Mouse (Mus musculus) left cerebral cortex, adult 2 months (tissue): ENCODE data around the gene Catsperg1. TPM values are rescaled to one million over a fixed set of nuclear protein-coding genes. Genes with fewer than 3 reads are reported as not detected.

Source experiments
- DNase-seq, 2 experiments: peaks; one replicate each; pipeline ENCODE4 v3.0.0; 2021 to 2022; ENCODE audit warnings: low spot score in 2 of 2, mixed read lengths in 1 of 2; ENCODE audit errors: extremely low spot score in 1 of 2
- H3K27ac ChIP-seq: fragments of 200-600 bp; 2 replicates; pipeline ENCODE4 v1.8.1; 2022
- H3K4me3 ChIP-seq: fragments of 200-600 bp; 2 replicates; pipeline ENCODE4 v1.8.1; 2022
- CTCF ChIP-seq: fragments of 200-600 bp; IDR thresholded peaks from 2 replicates; pipeline ENCODE4 v1.8.1; 2022; ENCODE audit warnings: antibody characterized with exemption, mild to moderate bottlenecking, moderate library complexity
- intact Hi-C: fragments of 180-260 bp; cut with DNase I; formaldehyde crosslinking; loops from one replicate; pipeline ENCODE4 v1.15.1; 2025
- total RNA-seq, 2 experiments: library from RNA; stranded (reverse); gene quantifications; 2 replicates each; pipeline ENCODE4 v1.2.3; 2021

Catsperg1 gene
- total RNA-seq, 2 experiments from 2014 or later, result 1.3 TPM

DNA sequence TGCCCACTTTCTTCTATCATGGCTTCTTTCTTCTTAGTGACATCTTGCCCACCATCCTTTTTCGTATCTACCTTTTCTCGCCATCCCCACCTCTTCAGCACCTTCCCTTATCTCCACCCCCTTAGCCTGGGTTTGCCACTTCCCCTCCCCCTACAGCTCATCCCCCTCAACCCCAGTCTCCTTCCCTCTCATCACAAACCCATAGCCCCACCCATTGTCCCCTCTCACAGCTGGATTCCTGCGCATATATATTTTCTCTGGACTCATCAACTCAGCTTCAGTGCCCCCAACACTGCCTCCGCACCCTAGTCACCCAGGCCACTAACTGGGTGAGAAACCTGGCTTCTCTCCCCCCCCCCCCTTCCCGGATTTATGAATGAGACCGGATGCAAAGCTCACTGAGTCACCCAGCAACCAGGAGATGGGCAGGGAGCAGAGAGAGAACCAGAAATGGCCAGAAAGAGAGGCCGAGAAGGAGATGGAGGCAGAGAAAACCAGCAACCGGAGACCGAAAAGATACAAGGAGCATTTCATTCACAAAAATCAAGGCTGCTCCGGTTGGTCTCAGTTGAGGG, 45.6 kb downstream of the Catsperg1 start:
- peak overlapping the region; percentile 94 for H3K27ac ChIP-seq
- peak overlapping the region; percentile 83 for H3K4me3 ChIP-seq
- no peak for DNase-seq
- intact Hi-C loops, result no loop called here
- TF ChIP-seq CTCF, result no peak

DNA sequence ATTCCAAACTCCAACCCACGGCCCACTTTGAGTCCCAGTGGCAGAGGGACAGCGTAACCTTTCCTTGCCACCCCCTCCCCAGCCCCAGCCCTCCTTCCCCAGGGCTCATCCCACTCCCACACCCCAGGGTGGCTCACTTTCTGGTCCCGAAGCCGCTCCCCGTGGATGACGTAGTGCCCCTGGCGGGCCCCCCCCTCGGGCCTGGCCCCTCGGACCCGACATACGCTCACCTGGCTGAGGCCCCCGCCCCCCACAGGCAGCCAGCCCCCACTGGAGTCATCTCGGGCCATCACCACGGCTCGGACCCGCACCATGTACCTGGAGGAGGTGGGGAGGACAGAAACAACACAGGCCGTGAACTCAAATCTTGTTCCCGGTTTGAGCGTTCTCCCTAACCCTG, 46.2 kb downstream of the Catsperg1 start:
- no peak for TF ChIP-seq CTCF
- intact Hi-C loops, result no loop called here
- DNase-seq, result no peak
- Histone ChIP-seq H3K4me3 (peak overlapping the region; percentile 83), H3K27ac (no peak overlapping the region)

DNA sequence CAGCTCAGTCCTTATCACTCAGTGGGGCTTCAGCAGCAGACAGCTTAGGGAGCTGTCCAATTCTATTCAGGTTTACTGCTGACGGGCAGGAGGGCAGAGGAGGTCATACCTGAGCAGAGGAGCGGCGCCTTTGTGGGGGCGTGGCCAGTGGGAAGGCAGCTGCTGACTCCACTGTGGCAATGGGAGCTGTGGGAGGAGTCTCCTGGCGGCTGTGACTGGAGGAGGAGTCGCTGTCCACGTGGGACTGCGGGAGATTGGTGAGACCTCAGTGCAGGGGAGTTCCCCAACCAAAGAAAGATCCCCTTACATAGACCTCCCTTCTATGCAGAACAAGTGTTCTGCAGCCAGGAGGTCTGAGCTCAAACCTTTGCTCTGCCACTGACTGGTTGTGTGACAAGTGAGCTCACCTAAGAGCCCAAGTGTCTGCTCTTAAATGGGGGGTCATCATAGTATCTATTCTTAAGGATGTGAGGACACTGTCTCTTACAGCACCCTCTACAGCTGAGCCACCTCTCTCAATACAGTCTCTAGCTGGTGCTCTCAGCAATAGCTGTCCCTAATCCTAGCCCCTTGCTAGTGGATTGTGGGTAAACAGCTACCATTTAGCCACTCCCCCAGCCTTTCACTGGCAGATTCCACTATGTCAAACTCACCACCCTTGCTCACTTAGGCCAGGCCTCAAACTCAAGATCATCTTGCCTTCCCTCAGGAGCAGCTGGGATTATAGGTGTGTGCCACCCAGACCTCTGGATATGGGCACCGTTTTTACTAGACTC, 50.9 kb downstream of the Catsperg1 start:
- no peak for DNase-seq
- intact Hi-C loops, result no loop called here
- TF ChIP-seq CTCF, result no peak
- Histone ChIP-seq H3K27ac (no peak overlapping the region), H3K4me3 (no peak overlapping the region)

DNA sequence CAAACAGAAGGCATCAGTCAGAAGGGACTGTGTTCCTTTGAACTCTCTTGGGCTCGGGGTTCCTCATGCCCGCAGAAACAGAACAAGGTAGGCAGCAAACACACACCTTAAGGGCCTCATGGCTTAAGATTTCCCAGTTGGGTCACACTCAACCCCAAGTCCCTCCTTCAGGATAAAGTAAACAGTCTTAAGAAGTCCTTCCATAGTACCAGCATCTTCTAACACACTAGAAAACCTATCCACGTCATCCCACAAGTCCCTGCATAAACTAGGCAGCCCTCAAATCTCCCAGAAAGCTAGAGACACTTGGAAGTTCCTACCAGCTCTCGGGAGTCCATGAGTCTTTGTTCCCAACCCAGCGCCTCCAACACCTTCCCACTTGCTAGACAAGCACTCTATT, 51.5 kb downstream of the Catsperg1 start:
- TF ChIP-seq CTCF, result no peak
- DNase-seq, result no peak
- no peak overlapping the region for H3K4me3 ChIP-seq
- intact Hi-C loops, result no loop called here
- H3K27ac ChIP-seq, result no peak overlapping the region

DNA sequence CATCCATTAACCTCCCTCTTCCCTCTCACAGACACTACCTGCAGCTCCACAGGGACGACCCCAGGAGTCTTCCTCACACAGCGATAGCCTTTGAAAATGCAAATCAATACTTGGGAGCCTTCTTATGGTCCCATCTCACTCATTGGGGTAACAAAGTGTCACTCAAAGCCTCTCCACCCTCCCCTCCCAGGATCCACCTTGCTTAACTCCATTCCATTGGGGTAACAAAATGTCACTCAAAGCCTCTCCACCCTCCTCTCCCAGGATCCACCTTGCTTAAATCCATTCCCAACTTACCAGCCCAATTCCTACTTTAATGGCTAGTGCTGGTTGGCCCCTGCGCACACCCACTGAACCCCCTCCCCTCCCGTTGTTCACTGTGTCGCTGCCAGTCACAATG, 55.6 kb downstream of the Catsperg1 start:
- TF ChIP-seq CTCF, result no peak
- intact Hi-C loops, result no loop called here
- DNase-seq, result peak in 1 of 2 experiments; percentile 8
- H3K4me3 ChIP-seq, result no peak overlapping the region
- no peak overlapping the region for H3K27ac ChIP-seq

DNA sequence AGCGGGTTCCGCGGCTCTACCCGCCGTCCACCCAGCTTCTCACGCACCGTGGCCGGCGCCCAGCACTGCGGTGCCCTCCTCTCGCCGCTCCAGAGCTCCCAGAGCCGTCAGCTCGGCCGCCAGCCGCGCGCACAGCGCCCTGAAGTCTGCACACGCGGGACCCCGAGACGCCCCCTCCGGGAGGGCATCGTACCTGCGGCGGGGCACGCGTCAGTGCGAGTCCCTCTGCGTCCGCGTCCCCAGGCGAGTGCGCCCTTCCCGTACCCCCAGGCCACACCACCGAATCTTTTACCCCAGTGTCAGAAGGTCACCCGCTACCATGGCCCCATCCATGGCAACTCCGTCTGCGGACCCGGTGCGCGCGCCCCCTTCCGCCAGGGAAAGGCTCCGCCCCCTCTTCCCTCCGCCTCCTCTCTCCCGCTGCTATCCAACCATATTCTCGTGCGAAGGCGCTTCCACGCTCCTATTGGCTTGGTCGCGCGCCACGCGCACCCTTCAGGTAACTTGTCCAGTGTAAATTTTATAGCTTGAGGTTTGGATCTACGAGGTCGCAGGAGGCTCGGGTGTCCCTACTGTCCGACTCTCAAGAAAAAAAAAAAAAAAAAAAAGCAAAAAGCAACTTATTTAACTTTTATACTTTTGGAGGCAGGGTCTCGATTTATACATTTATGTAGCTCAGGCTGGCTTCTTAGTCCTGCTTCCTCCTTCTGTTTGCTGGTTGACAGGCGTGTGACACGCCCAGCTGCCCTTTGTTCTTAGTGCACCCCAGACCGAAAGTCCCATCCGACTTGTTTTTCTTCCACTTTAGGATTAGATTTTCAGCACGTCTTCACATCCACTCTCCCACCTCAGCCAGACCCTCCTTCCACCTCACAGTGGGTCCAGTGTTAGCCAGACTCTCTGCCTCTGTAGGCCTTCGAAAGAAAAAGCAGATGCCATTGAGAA, 57.7 kb downstream of the Catsperg1 start, which contains the start of gene Fam98c:
Gene Fam98c, minus strand, starts transcription at position 397 of the 945 bp plus-strand sequence.
- peak; percentile 85 to 86 for DNase-seq
- intact Hi-C loops, result no loop called here
- peak; percentile 43 for TF ChIP-seq CTCF
- Histone ChIP-seq H3K4me3 (peak within 1 kb of the TSS; percentile 76), H3K27ac (peak within 1 kb of the TSS; percentile 90)

DNA sequence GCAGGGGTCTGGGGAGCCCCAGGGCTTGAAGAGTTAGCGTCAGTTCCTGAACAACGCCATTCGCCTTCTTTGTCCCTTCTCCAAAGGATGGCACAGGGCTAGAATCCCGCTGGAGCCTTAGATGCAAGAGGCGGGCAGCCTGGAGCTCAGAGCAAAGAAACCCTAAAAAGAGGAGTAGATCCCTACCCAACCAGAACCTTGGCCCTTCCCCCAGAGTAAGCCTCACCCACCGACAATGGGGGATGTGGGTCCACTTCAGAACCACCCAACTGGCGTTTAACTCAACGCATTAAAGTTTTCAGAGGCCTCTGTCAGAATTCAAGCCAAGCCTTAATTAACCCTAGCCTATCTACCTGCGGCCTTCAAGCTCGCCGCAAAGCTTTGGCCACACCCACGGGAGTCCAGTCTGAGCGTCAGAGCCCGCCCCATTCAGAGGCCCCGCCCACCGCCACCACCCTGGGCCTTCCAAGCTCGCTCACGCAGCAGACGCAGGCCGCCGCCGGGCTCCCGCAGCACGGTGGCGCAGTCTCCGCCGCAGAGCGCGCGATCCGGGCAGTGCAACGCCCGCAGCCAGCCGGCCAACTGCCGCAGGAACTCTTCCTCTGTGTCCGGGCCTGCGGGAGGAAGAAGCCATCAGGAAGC, 58.5 kb downstream of the Catsperg1 start:
- DNase-seq, result peak; percentile 90 to 92
- H3K27ac ChIP-seq, result peak overlapping the region; percentile 90
- peak overlapping the region; percentile 76 for H3K4me3 ChIP-seq
- intact Hi-C loops, result no loop called here
- TF ChIP-seq CTCF, result no peak; the same call in none of the 2 replicates

DNA sequence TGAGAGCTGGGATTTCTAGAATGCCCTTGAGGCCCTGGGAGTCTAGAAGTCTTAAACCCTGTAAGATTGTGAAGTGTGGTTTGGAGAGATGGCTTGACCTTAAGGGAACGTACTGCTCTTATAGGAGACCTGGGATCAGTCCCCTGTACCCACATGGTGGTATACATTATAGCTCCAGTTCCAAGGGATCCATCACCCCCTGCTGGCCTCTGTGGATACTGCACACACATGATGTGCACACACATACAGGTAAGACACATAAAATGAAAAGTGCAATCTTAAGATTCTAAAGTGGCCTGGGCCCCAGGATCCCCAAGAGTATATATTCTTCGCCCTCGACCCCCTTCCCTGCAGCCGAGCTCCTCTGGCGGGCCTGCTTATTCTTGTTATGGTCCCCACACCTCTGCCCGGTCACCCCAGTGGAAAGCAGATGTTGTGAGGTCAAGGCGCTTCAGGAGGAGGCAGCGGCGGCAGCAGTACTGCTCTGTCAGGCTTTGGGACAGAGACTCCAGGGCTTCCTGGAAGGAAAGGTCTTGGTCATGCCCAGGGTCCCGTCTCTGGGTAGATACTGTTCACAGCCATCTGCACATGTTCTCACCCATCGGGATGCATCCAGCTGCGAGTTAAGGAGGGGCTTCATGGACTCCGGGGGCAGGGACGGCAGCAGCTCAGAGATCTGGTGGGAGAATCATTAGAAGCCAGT, 59.7 kb downstream of the Catsperg1 start:
- peak; percentile 33 for TF ChIP-seq CTCF
- intact Hi-C loops, result no loop called here
- no peak for DNase-seq
- H3K4me3 ChIP-seq, result no peak overlapping the region
- no peak overlapping the region for H3K27ac ChIP-seq

DNA sequence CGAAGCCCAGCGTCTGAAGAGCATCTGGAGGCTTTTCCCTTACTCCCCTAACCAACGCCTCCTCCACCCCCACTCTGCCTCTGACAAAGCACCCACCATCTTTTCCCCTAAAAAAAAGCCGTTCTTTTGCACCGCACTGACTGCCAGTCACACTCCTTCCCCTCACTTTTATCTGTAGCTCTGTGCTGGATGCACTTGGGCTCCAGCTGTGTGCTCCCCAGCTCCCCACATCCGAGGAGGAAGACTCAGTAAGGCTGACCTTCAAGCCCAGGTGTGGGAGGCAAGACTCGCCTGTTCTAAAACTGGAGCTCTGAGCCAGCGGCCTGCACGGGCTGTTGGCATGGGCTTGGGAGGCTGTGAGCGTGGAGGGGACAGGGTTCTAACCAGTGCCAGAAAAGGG, 62.3 kb downstream of the Catsperg1 start:
- no peak overlapping the region for H3K27ac ChIP-seq
- DNase-seq, result no peak
- TF ChIP-seq CTCF, result no peak
- intact Hi-C loops, result no loop called here
- H3K4me3 ChIP-seq, result no peak overlapping the region

DNA sequence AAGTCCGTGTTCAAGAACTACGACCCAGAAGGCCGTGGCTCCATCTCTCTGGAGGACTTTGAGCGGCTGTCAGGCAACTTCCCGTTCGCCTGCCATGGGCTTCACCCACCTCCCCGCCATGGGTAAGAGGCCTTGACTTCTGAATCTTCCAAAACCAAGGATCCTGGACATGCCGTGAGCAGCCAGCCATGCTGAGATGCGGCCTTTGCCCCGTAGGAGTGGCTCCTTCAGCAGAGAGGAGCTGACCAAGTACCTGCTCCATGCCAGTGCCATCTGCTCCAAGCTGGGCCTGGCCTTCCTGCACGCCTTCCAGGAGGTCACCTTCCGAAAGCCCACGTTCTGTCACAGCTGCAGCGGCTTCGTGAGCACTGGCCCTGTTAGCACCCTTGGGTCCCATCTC, 65.1 kb downstream of the Catsperg1 start:
- no peak overlapping the region for H3K27ac ChIP-seq
- no peak overlapping the region for H3K4me3 ChIP-seq
- TF ChIP-seq CTCF, result no peak
- no peak for DNase-seq
- intact Hi-C loops, result loop anchor here (5.0 kb wide), 1 partner anchor 86 kb away; no protein-coding TSS in a partner anchor
